Mouse (Mus musculus): ENCODE data around the gene Polr3e.

- no peak for TF ChIP-seq CTCF (IDR thresholded peaks at IDR 0.05)
- no peak for TF ChIP-seq POLR2A (IDR thresholded peaks at IDR 0.05; ENCODE audit: insufficient read depth, low read depth, low read length)
These were observed 37.6 kb upstream of the Polr3e start for GRCm38 (mm10) chr7:120879972-120880371.
